Mouse (Mus musculus) thymus, adult 18-20 months (tissue): ENCODE measurements around the gene Twf1.

Source experiments
- DNase-seq, 2 experiments: peaks; one replicate each; pipeline ENCODE4 v3.0.0; 2022; ENCODE audit warnings: mixed read lengths in 2 of 2

The Twf1 gene

DNA sequence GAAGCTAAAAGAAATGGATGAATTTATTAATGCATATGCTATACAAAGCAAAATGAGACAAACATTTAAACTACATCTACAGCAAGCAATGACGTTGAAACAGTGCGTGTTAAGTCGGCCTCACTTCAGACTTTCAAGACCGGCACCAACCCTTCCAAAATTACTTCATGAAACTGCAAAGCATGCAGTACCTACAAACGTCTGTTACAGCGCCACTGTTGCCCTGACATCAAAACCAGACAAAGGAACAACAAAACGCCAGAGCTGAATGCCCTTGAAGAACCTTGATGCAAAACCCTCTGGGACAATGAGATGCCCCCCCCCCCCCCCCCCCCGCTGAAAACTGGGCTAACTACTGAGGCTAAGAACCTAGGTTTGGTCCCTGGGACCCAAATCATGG lies 16.9 kb downstream of the Twf1 start:
- no peak for DNase-seq

DNA sequence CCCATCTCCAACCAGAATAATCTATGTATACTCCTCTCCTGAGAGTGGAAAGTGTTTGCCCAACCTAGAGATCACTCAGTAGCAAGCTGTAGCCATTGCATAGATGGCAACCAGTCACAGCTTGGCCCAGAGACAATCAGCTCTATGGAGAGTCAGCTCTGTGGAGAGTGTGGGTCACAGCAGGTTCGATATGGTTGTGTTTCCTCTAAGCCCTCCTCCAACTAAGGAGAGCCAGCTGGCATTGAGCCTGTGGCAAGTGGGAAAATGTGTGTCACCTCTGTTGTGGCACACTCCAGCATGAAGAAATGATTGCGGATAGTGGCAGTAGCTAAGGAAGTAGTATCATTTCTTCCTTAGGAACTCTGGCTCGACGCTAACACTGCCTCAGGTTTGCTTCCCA lies 18.2 kb downstream of the Twf1 start:
- DNase-seq, result no peak

GRCm38 (mm10) chr15:94568496-94569182 lies 21.1 kb downstream of the Twf1 start:
- DNase-seq, result no peak

GRCm38 (mm10) chr15:94565854-94566253 lies 23.8 kb downstream of the Twf1 start:
- no peak for DNase-seq

DNA sequence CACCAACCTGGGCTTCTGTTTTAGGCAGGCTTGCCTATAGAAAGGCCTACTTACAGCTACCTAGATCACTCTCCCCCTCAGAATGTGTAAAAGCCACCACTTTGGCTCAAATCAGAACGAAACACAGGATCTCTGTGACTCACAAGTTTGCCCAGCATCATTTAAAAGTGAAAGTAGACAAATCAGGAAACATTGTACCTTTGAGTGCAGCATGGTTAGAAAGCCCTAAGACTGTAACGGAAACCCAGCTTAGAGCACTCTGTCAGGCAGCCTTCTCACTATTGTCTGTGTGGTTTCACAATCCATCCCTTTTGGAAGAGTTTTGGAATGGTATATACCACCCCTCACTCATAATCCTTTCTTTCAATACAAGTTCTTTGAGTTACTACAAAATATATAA lies 24.8 kb downstream of the Twf1 start:
- DNase-seq, result no peak

- no peak for DNase-seq
Measured at GRCm38 (mm10) chr15:94558895-94559656, 30.6 kb downstream of the Twf1 start.

DNA sequence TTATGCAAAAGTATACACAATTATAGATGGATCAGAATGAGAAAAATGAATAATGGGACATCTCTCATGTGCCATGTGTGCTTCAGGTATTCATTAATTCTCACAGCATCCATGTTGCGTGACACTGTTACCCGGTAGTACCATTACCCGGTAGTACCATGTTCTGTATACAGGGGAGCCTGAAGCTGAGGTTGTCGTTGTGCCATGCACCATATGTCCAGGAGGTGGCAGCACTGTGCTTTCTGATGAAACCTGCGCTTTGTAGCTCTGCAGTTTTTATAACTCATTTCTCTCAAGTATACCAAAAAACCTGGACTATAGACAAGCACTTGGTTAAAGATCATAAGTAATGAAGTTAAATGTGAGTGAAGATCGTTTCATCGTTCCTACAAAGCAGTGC lies 32.2 kb downstream of the Twf1 start:
- DNase-seq, result peak; percentile 44 to 47

- no peak for DNase-seq
Measured at GRCm38 (mm10) chr15:94553536-94553935, 36.2 kb downstream of the Twf1 start.

- no peak for DNase-seq
Measured at GRCm38 (mm10) chr15:94544844-94545243, 44.8 kb downstream of the Twf1 start.

GRCm38 (mm10) chr15:94544052-94544636 lies 45.5 kb downstream of the Twf1 start:
- no peak for DNase-seq

DNA sequence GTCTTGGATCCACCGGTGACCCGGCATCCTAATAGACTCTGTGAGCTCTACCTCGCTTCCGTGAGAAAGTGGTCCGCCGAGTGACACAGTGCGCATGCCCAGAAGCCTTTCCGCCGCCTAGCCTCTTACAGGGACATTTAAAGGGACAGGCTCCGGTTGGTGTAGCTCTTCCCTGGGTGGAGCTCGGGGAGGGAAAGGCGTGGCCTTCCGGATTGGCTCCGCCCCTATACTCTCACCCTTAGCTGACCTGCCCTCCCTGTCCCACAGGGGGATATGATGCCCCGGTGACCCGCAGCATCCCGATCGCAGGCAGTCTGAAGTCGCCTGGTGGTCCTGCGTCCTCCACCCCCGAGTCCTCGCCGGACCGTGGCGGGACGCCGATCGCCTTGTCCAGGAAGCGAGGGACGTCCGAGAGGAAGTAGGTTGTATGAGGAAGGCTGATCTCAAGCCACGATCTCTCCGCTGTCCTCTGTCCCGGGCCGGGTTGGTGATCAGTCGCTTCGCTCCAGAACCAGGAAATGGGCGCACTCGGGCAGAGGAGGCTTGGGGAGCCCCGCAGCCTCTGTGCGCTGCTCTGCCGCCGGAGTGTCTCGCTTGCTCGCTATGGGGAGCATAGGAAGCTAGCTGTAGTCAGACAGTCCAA lies 46.2 kb downstream of the Twf1 start, which contains the start of the genes Pus7l and Irak4:
Gene Pus7l (minus strand): TSS at position 139 of the 643 bp plus-strand sequence.
Gene Irak4 (plus strand): TSS at position 235 of the 643 bp plus-strand sequence.
- peak; percentile 90 to 95 for DNase-seq

GRCm38 (mm10) chr15:94542567-94543408 lies 46.9 kb downstream of the Twf1 start:
- no peak for DNase-seq

- DNase-seq, result no peak
Measured at GRCm38 (mm10) chr15:94539296-94539695, 50.4 kb downstream of the Twf1 start.

GRCm38 (mm10) chr15:94535521-94535920 lies 54.2 kb downstream of the Twf1 start:
- DNase-seq, result no peak

- no peak for DNase-seq
Measured at GRCm38 (mm10) chr15:94532956-94533355, 56.7 kb downstream of the Twf1 start.

DNA sequence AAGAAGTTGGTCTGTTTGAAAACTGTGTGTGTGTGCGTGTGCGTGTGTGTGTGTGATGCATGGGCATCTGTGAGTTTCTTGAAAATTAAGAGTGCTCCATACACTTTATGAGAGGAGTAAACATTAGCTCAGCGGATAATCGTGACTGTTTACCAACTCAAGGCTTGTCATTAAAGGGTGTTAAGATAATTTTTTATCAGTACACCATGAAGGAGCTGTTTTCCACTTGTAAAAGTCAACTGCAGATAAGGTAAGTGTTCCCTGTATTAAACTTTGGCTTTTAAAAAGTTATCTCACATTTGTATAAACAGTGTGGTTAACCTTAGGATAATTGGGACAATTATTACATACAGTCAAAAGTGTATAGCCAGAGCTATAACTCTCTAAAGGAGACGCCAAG lies 57.4 kb downstream of the Twf1 start:
- no peak for DNase-seq

- no peak for DNase-seq
Measured at GRCm38 (mm10) chr15:94530519-94530918, 59.2 kb downstream of the Twf1 start.
